Mouse (Mus musculus) hindbrain, postnatal 0 days (tissue): ENCODE measurements around the gene Aif1. TPM values are rescaled to one million over a fixed set of nuclear protein-coding genes. Genes with fewer than 3 reads are reported as not detected.

ENCODE experiments used
- ATAC-seq: fragments of 200-750 bp; cut with Nextera tagmentation; 2 replicates; pipeline ENCODE4 v1.8.0; 2017; ENCODE audit warnings: mild to moderate bottlenecking, moderate TSS enrichment, moderate library complexity
- DNase-seq: peaks from one replicate; pipeline ENCODE4 v3.0.0-alpha.2; 2015; ENCODE audit warnings: low spot score
- H3K27ac ChIP-seq: fragments of 300-500 bp; sonication (generic); 2 replicates; pipeline ENCODE4 v1.5.1; 2014; ENCODE audit warnings: mild to moderate bottlenecking
- H3K27me3 ChIP-seq: fragments of 300-500 bp; sonication (generic); 2 replicates; pipeline ENCODE4 v1.6.1; 2014; ENCODE audit warnings: low read length, mixed read lengths; ENCODE audit not compliant: insufficient read depth
- H3K36me3 ChIP-seq: fragments of 300-500 bp; sonication (generic); 2 replicates; pipeline ENCODE4 v1.6.1; 2014; ENCODE audit warnings: low read length, mixed read lengths; ENCODE audit not compliant: insufficient read depth
- H3K4me1 ChIP-seq: fragments of 300-500 bp; sonication (generic); 2 replicates; pipeline ENCODE4 v1.6.1; 2014; ENCODE audit warnings: antibody characterized with exemption, low read length, mixed read lengths; ENCODE audit not compliant: insufficient read depth
- H3K4me2 ChIP-seq: fragments of 300-500 bp; sonication (generic); 2 replicates; pipeline ENCODE4 v1.6.1; 2014; ENCODE audit warnings: low read depth, mild to moderate bottlenecking, low read length, moderate library complexity, mixed read lengths
- H3K4me3 ChIP-seq: fragments of 300-500 bp; sonication (generic); 2 replicates; pipeline ENCODE4 v1.5.1; 2014; ENCODE audit warnings: low read length
- H3K9ac ChIP-seq: fragments of 300-500 bp; sonication (generic); replicated peaks from 2 replicates; pipeline ENCODE4 v1.6.1; 2014; ENCODE audit warnings: mild to moderate bottlenecking, low read length, moderate library complexity, mixed read lengths
- H3K9me3 ChIP-seq: fragments of 300-500 bp; sonication (generic); 2 replicates; pipeline ENCODE4 v1.6.1; 2016; ENCODE audit warnings: low read length, mixed read lengths
- CTCF ChIP-seq: IDR thresholded peaks from 2 replicates; pipeline ENCODE4 v1.5.1; 2016; ENCODE audit warnings: antibody characterized with exemption, control low read depth, low read depth
- WGBS: fragments of 180-500 bp; shearing (Covaris S2); extraction: QIAGEN DNeasy Blood & Tissue Kit; methylation state at CpG from one replicate; pipeline ENCODE4 v1.1.7; 2014; 5-methylcytosine and 5-hydroxymethylcytosine counted together
- polyA plus RNA-seq: library from polyadenylated mRNA; unstranded; fragments of >200 nt; fragmentation: Nextera tagmentation; extraction: Ambion mirVana; gene quantifications from 2 replicates; pipeline ENCODE4 v1.2.1, GENCODE M21; 2015
- total RNA-seq: library from RNA; depleted of rRNA; stranded (reverse); fragments of >200 nt; gene quantifications from 2 replicates; pipeline ENCODE4 v1.2.3, GENCODE M21; 2014

Gene Aif1
- total and polyA plus RNA-seq, 2 experiments from 2014 or later, result 0.21 to 10.9 TPM

DNA sequence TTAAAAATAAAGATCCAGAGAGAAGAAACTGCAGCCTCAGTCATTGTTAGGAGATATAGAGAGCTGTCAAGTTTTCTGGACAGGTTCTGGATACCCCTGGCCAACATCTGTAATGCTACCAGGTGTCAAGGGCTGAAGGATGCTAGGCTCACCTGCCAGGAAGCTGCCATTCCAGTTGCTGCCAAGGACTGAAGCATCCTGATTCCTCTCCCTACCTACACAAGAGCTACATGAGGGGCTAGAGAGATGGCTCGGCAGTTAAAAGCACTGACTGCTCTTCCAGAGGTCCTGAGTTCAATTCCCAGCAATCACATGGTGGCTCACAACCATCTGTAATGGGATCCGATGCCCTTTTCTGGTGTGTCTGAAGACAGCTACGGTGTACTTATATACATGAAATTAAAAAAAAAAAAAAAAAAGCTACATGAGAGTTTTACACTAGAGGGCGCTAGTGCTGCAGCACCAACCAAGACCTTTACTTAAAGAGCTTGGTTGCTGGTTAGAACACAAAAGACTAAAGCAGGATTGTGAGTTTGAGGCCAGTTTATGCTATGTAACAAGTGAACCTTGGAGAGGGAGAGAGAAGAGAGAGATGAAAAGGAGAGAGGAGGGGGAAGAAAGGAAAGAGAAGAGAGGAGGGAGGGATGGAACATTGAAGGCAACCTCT is 7.2 kb downstream of the Aif1 start:
- TF ChIP-seq CTCF, result peak; percentile 79
- H3K27ac ChIP-seq, result no peak overlapping the region
- H3K36me3 ChIP-seq, result no peaks in the 10 kb centered on the region
- no peak overlapping the region for H3K9ac ChIP-seq
- no peak overlapping the region for H3K4me2 ChIP-seq
- 14% methylated on average over 4 of the region's 4 CpGs for WGBS
- no peaks in the 10 kb centered on the region for H3K9me3 ChIP-seq
- H3K27me3 ChIP-seq, result no peaks in the 10 kb centered on the region
- ATAC-seq, result no peak
- H3K4me3 ChIP-seq, result no peak overlapping the region
- DNase-seq, result peak; percentile 84
- peaks cover 8% of the 10 kb centered on the region; the same call in 1 of the 2 replicates for H3K4me1 ChIP-seq

DNA sequence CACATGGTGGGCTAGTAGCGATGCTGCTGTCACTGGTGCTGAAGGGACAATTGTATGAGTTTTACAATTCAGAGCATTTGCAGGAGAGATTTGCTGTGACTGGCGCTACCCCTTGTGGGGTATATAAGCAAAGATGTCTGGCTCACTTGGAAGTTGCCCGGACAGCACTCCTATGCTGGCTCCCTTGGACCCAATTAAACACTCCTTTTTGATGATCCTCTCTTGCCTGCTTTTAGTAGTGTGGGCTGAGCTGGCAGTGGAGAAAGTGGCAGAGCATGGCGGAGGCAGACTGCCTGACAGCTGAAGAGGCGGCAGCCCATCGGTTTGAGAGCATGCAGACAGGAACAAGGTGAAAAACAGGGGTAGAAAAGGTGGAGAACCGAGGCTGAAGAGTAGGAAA is 8.1 kb downstream of the Aif1 start:
- Histone ChIP-seq H3K27ac (no peak overlapping the region), H3K36me3 (no peaks in the 10 kb centered on the region), H3K9me3 (no peaks in the 10 kb centered on the region), H3K9ac (no peak overlapping the region), H3K27me3 (no peaks in the 10 kb centered on the region), H3K4me1 (peaks cover 8% of the 10 kb centered on the region; the same call in 1 of the 2 replicates), H3K4me2 (no peak overlapping the region), H3K4me3 (no peak overlapping the region)
- whole genome bisulfite sequencing, result 86% methylated on average over 7 of the region's 7 CpGs
- DNase-seq (no peak), ATAC-seq (no peak)
- no peak for TF ChIP-seq CTCF

DNA sequence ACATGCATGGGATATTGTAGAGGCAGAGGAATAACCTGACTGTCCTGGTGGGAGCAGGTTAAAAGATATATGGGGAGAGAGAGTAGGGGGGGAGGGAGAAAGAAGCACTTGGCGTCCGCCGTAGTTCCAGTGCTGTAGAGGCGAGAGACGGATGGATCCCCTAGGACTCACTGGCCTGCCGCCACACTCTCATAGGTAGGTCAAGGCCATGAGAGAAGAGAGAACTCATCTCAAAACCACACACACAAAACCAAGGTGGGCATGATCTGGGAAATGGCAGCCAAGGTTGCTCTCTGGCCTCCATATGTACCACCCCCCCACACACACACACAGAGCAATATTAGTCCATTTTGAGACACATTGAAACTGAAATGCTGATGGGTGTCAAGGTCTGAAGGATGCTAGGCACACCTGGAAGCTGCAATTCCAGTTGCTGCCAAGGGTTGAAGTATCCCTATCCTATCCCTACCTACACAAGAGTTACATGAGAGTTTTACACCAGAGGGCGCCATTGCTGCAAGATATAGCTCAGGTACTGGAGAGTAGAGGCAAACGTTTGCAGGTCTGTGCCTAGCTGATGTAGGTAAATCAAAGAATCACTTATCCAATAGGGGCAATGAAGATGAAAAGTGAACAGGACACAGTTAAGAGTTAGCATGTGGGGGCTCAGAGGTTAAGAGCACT is 9.4 kb downstream of the Aif1 start:
- peak overlapping the region; percentile 100; the same call in 1 of the 2 replicates for H3K4me3 ChIP-seq
- no peaks in the 10 kb centered on the region for H3K9me3 ChIP-seq
- peak; percentile 81 for TF ChIP-seq CTCF
- DNase-seq, result peak; percentile 89
- no peaks in the 10 kb centered on the region for H3K27me3 ChIP-seq
- no peak overlapping the region for H3K9ac ChIP-seq
- peak overlapping the region; percentile 99 for H3K27ac ChIP-seq
- 68% methylated on average over 8 of the region's 8 CpGs for WGBS
- peaks cover 11% of the 10 kb centered on the region; the same call in 1 of the 2 replicates for H3K4me1 ChIP-seq
- peak overlapping the region; percentile 63 for H3K4me2 ChIP-seq
- peaks cover 6% of the 10 kb centered on the region for H3K36me3 ChIP-seq
- ATAC-seq, result no peak

DNA sequence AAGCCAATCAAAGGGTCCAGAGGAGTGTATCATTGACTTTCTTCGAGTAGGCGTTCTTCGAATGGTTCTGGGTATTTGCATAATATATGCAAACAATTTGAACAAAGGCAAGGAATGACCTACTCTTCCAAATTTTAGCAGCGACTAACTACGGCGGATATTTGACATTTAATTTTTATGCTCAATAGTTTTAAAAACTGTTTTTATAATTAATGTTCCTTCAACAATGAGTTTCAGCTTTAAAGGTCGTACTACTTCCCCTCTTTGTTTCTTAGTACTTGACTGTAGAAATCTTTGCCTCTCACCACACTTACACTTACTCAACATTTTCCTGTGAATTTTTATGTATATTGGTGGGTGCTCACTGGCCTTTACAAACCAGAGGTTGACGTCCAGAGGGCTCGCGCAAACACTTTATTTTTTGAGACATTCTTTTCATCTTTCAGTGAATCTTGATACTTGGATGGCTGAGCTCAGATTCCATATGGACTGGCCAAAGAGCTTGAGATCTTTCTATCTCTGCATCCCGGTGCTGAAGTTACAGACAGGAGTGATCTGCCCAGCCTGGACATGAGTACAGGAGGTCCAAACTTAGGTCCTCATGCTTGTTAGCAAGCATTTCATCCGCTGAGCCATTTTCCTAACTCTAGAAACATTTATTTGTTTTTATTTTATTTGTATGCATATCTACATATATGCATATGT is 10.3 kb downstream of the Aif1 start:
- peak overlapping the region; percentile 48; the same call in 1 of the 2 replicates for H3K9ac ChIP-seq
- H3K27ac ChIP-seq, result peak overlapping the region; percentile 99
- H3K36me3 ChIP-seq, result peaks cover 15% of the 10 kb centered on the region
- no peak for ATAC-seq
- H3K4me1 ChIP-seq, result peaks cover 11% of the 10 kb centered on the region; the same call in 1 of the 2 replicates
- H3K27me3 ChIP-seq, result no peaks in the 10 kb centered on the region
- TF ChIP-seq CTCF, result no peak
- peak overlapping the region; percentile 63 for H3K4me2 ChIP-seq
- H3K9me3 ChIP-seq, result no peaks in the 10 kb centered on the region
- WGBS, result 20% methylated on average over 12 of the region's 12 CpGs
- no peak for DNase-seq
- peak overlapping the region; percentile 100 for H3K4me3 ChIP-seq

DNA sequence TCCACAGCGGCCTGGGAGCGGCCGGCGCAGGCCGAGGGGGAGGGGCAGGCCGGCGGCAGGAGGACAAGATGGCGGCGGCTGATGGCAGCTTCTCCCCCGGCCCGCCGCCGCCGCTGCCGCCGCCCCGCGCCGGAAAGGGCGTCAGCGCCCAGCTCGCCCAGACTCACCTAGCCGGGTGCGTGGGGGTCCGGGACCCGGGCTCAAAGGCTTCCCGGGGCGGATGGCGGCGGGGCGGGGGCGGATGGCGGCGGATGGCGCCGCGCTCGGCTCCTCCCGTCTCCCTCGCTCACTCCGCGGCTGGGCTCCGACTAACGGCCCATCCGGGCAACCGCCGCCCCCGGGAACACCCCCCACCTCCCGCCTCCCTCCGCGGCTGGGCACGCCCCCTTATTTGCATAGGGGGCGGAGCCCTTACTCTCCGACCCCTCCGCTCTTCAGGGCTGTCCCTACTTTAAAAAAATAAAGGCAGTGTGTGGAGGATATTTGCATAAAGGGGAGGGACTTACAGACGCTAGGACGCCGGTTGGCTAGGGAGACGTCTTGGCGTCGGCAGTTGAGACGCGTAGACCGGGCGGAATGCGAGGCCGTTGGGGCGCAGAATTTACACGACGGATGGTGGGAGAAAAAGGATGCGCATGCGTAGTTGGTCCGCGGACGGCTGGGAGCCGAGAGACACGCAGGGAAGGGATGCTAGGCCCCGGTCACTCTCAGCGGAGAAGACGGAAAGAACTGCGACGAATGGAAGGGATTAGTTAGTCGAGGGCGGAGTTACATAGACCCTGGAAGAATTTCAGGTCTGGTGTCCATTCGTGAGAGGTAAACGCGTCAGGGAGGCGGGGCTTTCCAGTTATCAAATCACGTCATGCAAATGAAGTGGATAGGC is 11.1 kb downstream of the Aif1 start, which contains the start of gene Prrc2a:
Gene Prrc2a (minus strand): TSS at position 330 of the 883 bp plus-strand sequence.
- no peak for TF ChIP-seq CTCF
- H3K4me2 ChIP-seq, result peak within 1 kb of the TSS; percentile 63
- peak within 1 kb of the TSS; percentile 100 for H3K9ac ChIP-seq
- H3K4me1 ChIP-seq, result peaks cover 11% of the 10 kb centered on the region; the same call in 1 of the 2 replicates
- ATAC-seq, result peak; percentile 97
- H3K27ac ChIP-seq, result peak within 1 kb of the TSS; percentile 99
- peak; percentile 100 for DNase-seq
- H3K27me3 ChIP-seq, result no peaks in the 10 kb centered on the region
- under 1% methylated on average over 55 of the region's 89 CpGs for WGBS
- peaks cover 23% of the 10 kb centered on the region for H3K36me3 ChIP-seq
- peak within 1 kb of the TSS; percentile 100 for H3K4me3 ChIP-seq
- no peaks in the 10 kb centered on the region for H3K9me3 ChIP-seq

DNA sequence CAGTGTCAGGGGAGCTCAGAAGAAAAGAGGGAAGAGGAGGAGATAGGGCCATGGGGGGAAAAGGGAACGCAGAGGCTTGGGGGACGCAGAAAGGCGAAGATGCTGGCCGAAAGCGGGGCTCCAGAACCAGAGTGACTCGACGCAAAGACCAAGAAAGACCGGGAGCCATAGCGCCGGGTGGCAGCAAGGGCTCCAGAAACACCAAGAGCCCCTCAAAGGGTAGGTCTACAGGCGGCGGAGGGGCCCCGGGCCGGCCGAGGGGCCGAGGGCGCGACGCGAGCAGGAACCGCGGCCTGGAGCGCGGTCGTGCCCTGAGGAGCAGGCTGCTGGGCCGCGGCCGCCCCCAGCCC is 11.7 kb downstream of the Aif1 start:
- H3K27ac ChIP-seq, result peak overlapping the region; percentile 99
- H3K4me2 ChIP-seq, result peak overlapping the region; percentile 63
- ATAC-seq, result no peak
- H3K36me3 ChIP-seq, result peaks cover 29% of the 10 kb centered on the region
- 0% methylated on average over 25 of the region's 28 CpGs for WGBS
- H3K4me3 ChIP-seq, result peak overlapping the region; percentile 100
- no peak for TF ChIP-seq CTCF
- no peaks in the 10 kb centered on the region for H3K27me3 ChIP-seq
- no peak for DNase-seq
- H3K9ac ChIP-seq, result peak overlapping the region; percentile 100
- no peaks in the 10 kb centered on the region for H3K9me3 ChIP-seq
- H3K4me1 ChIP-seq, result peaks cover 11% of the 10 kb centered on the region; the same call in 1 of the 2 replicates
